Mouse (Mus musculus): ENCODE measurements at regions not wholly inside any gene's neighbourhood (a gene's known extent, or its start where the extent isn't known, plus 50 kb on each side); places are given as distances from the start of the nearest gene placed in this dataset.

DNA sequence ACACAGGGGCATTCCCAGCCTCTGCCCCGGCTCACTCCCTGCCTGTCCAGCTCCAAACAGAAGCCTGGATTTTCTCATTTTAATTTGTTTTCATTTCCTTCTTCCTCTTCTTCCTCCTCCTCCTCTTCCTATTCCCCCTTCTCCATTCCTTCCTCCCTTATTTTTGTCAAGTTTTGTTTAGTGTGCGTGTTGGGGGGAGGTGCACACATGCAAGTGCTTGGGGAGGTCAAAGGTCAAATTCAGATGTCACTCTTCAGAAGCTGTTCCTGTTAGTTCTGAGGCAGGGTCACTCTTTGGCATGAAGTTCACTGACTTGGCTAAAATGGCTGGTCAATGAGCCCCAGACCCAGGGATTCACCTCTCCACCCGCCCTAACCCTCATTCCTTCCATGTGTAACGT lies 85.1 kb downstream of the Micall2 start:
- no peaks in the 10 kb centered on the region for H3K36me3 ChIP-seq (replicated peaks; ENCODE audit: control insufficient read depth, insufficient read depth, low read length)
- no peaks in the 10 kb centered on the region for H3K27me3 ChIP-seq (ENCODE audit: control insufficient read depth, insufficient read depth, low read length)
- no peak overlapping the region for H3K4me2 ChIP-seq (ENCODE audit: low read depth, low read length)
- 59% methylated on average over 4 of the region's 4 CpGs for WGBS
- no peak overlapping the region for H3K4me3 ChIP-seq (ENCODE audit: low read depth, low read length)
- no peak overlapping the region for H3K9ac ChIP-seq (replicated peaks; ENCODE audit: low read depth, low read length)
- H3K27ac ChIP-seq (ENCODE audit: low read depth): no peak overlapping the region
- no peak for ATAC-seq (ENCODE audit: insufficient read depth, low read depth)
- no peak for DNase-seq (ENCODE audit: low spot score)
- no peaks in the 10 kb centered on the region for H3K4me1 ChIP-seq (ENCODE audit: control insufficient read depth, insufficient read depth)
- TF ChIP-seq EP300 (IDR thresholded peaks at IDR 0.05; ENCODE audit: low read depth): no peak
- TF ChIP-seq CTCF (IDR thresholded peaks at IDR 0.05; ENCODE audit: low read depth): no peak
- no peaks in the 10 kb centered on the region for H3K9me3 ChIP-seq (replicated peaks; ENCODE audit: control insufficient read depth, low read length)
